Mouse (Mus musculus) Patski (cell line): ENCODE measurements around the gene Plekha6. TPM values are rescaled to one million over a fixed set of nuclear protein-coding genes. Genes with fewer than 3 reads are reported as not detected.
A peak's percentile ranks its signal among the peaks of the same experiment; 100 is the strongest.

Experiments used
- ATAC-seq: fragments of 100-300 bp; one replicate; pipeline ENCODE4 v1.8.0; 2021
- CTCF ChIA-PET: fragments of 350-600 bp; sonication (Branson Sonifier 250); formaldehyde crosslinking; loops from one replicate; lab custom pipeline; 2022; ENCODE audit warnings: inconsistent platforms; lab: Charles Lee
- POLR2A ChIA-PET: fragments of 350-600 bp; sonication (Branson Sonifier 250); formaldehyde crosslinking; loops from one replicate; lab custom pipeline; 2022; ENCODE audit warnings: antibody characterized with exemption, inconsistent platforms; lab: Charles Lee
- DNase-seq: peaks from one replicate; pipeline ENCODE4 v3.0.0-alpha.2; 2011; ENCODE audit warnings: low read depth, low spot score
- H3K27me3 ChIP-seq: fragments of 371-371 bp; one replicate; pipeline ENCODE4 v1.5.1; 2021
- CTCF ChIP-seq: fragments of 100-300 bp; IDR thresholded peaks from one replicate; pipeline ENCODE4 v1.5.1; 2021
- in situ Hi-C: fragments of 300-500 bp; cut with MboI; formaldehyde crosslinking; loops from 3 replicates; pipeline ENCODE4 v1.11.1; 2018; ENCODE audit warnings: low pct_unique_long_range_greater_than_20kb, mixed read lengths
- polyA plus RNA-seq: library from polyadenylated mRNA; unstranded; gene quantifications from one replicate; pipeline ENCODE4 v1.2.3, GENCODE M21; 2021

Plekha6 gene
- polyA plus RNA-seq: 17.6 TPM

DNA sequence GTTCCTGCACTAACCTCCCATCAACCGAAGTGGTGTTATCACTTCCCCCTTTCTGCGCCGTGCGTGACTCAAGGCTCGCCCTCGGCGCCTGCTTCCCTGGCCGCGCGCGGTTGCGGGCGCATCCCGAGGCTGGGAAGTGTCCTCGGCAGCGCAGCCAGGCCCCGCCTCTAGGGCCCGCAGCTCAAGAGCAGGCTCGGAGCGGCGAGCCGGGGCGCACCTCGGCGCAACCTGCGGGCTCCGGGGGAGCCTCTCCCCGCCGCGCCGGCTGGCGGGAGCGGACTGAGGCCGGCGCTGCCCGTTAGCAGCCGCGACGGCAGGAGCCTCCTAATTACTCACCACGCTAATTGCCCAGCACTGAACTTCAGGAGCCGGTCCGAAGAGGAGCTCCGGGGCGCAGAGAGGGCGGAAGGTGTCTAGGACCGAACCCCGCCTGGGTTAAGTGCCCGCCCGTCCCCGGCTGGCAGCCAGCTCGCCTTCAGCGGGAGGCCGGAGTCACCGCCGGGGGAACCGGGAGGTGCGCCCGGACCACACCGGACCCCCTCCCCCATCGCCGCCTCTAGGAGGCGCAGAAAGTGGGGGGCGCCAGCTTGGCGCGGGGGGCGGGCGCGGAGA is at the start of gene Plekha6:
Plekha6 (plus strand) TSS at position 391 of the 612 bp plus-strand sequence.
- TF ChIP-seq CTCF: no peak
- in situ Hi-C loops: no loop called here
- H3K27me3 ChIP-seq: peaks cover 57% of the 10 kb centered on the region
- no peak for DNase-seq
- POLR2A ChIA-PET: no interaction called here
- peak; percentile 55 for ATAC-seq
- CTCF ChIA-PET: no interaction called here

DNA sequence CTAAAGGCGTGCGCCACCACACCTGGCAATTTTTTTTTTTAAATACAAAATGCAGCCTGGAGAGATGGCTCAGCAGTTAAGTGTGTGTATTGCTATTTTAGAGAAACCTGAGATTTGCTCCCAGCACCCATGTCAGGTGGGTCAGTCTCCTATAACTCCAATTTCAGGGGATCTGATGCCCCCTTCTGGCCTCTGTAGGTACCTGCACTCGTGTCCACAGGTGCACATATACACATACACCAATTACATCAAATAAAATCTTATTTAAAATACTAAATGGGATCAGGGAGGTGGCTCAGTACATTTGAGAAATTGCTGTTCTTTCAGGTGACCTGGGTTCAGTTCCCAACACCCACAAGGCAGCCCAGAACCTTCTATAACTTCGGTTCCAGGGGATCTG is 47.9 kb upstream of the Plekha6 start:
- in situ Hi-C loops: loop anchor here (25.0 kb wide), 1 partner anchor 354 kb away; no protein-coding TSS in a partner anchor
- POLR2A ChIA-PET: no interaction called here
- H3K27me3 ChIP-seq: no peaks in the 10 kb centered on the region
- no peak for DNase-seq
- TF ChIP-seq CTCF: no peak
- CTCF ChIA-PET: no interaction called here
- no peak for ATAC-seq

DNA sequence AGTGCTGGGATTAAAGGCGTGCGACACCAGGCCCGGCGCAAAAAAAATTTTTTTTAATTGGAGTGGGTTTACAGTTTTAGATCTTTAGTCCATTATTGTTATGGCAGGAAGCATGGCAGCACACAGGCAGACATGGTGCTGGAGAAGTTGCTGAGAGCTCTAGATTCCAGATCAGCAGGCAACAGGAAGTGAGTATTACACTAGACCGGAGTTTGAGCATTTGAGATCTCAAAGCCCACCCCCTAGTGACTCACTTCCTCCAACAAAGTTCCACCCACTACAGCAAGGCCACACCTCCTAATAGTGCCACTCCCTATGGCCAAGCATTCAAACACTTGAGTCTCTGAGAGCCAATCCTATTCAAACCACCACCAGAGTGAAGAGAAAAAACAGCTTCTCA is 45.9 kb upstream of the Plekha6 start:
- ChIA-PET CTCF (no interaction called here), POLR2A (no interaction called here)
- in situ Hi-C loops: loop anchor here (25.0 kb wide), 1 partner anchor 356 kb away; no protein-coding TSS in a partner anchor
- no peak for ATAC-seq
- no peak for DNase-seq
- TF ChIP-seq CTCF: no peak
- no peaks in the 10 kb centered on the region for H3K27me3 ChIP-seq

DNA sequence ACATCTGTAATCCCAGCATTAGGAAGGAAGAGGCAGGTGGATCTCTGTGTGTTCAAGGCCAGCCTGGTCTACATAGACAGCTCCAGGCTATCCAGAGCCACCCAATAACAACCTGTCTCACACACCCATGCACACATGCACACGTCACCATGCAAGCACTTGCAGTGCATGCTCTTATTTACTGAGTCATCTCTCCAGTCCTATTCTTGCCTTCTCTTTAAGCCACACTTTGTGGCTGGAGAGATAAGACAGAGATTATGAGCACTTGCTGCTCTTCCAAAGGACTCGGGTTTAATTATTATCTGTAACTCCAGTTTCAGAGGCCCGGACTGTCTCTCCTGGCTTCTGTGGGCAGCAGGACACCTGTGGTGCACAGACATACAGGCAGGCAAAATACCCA is 45.2 kb upstream of the Plekha6 start:
- no peaks in the 10 kb centered on the region for H3K27me3 ChIP-seq
- TF ChIP-seq CTCF: no peak
- POLR2A ChIA-PET: no interaction called here
- DNase-seq (no peak), ATAC-seq (no peak)
- CTCF ChIA-PET: no interaction called here
- in situ Hi-C loops: loop anchor here (25.0 kb wide), 1 partner anchor 357 kb away; no protein-coding TSS in a partner anchor

DNA sequence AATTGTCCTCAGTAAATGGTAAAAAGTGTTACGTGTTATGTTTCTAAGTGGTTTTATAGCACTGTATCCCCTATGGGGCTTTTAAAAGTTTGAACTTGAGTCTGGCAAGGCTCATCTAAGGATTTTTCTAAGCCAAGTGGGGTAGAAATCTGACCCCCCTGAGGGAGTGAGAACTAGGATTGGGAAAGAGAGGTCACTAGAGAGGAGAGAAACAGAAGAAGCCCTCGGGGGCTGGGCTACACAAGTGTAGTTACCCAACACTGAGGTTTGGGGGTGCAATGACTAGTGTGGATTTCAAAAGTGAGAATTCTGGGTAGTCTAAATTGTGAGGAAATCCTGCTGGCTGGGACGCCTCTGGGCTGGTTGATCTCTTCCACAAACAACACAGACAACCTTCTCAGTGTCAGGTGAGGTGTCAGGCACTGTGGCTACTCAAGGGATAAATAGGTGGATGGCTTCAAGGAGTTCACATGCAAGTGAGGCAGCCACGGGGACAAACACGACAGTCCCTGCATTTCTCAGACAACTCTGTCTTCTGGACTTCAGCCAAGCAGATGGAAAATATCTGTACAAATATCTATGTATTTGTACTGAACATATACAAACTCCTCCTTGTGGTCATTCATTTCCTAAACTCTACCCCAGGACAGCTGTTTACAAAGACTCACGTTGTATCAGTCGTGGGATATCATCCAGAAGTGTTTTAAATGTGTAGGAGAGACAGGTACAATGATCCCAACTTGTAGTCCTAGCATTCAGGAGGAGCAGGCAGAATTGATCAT is 43.9 kb upstream of the Plekha6 start:
- ATAC-seq (no peak), DNase-seq (no peak)
- in situ Hi-C loops: loop anchor here (25.0 kb wide), 1 partner anchor 358 kb away; no protein-coding TSS in a partner anchor
- ChIA-PET POLR2A (no interaction called here), CTCF (interaction anchor here (1.2 kb wide), 1 partner anchor 9 kb away, joined by 3 read pairs; no protein-coding TSS in a partner anchor)
- H3K27me3 ChIP-seq: no peaks in the 10 kb centered on the region
- no peak for TF ChIP-seq CTCF

DNA sequence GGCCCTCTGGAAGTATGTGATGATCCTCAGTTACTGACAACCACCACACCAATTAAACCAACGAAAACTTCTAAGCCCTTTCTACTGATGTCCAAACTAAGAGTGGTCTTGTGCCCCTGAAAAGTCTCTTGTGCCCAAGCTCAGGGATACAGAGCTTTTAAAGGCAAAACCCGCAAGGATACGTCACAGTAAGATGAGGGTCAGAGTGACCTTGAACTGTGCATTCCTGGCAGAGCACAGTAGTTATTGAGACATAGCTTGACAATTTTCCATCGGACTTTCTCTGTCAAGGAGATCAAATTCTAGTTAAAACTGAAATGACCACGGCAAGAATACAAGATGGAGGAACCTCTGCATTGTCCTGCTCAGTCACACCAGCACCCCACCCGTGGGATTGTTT is 42.8 kb upstream of the Plekha6 start:
- POLR2A ChIA-PET: no interaction called here
- no peak for DNase-seq
- no peak for ATAC-seq
- CTCF ChIA-PET: interaction anchor here (1.1 to 1.2 kb wide), 2 partner anchors 8 to 14 kb away, joined by 3 to 4 read pairs; no protein-coding TSS in a partner anchor
- TF ChIP-seq CTCF: no peak
- in situ Hi-C loops: loop anchor here (25.0 kb wide), 1 partner anchor 359 kb away; no protein-coding TSS in a partner anchor
- H3K27me3 ChIP-seq: no peaks in the 10 kb centered on the region

DNA sequence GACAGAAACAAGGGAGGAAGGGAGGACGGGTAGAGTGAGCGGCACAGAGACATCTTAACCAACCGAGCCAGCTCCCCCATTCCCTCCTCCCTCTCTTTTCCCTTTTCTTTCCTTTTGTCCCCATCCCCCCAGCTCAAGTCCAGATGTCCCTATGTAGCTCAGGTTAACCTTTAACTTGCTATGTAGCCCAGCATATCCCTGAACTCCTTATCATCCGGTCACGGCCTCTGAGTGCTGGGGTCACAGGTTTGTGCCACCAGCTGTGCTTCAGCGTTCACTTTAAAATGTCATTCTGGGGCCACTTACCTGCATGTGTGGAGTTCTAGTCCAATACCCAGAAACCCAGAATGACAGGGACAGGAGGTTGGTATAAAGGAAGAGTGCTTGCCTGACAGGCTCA is 39.9 kb upstream of the Plekha6 start:
- ChIA-PET POLR2A (interaction anchor here (0.6 kb wide), 1 partner anchor 116 kb away, joined by 7 read pairs; no protein-coding TSS in a partner anchor), CTCF (no interaction called here)
- in situ Hi-C loops: loop anchor here (25.0 kb wide), 1 partner anchor 362 kb away; no protein-coding TSS in a partner anchor
- H3K27me3 ChIP-seq: no peaks in the 10 kb centered on the region
- ATAC-seq (no peak), DNase-seq (no peak)
- TF ChIP-seq CTCF: no peak

DNA sequence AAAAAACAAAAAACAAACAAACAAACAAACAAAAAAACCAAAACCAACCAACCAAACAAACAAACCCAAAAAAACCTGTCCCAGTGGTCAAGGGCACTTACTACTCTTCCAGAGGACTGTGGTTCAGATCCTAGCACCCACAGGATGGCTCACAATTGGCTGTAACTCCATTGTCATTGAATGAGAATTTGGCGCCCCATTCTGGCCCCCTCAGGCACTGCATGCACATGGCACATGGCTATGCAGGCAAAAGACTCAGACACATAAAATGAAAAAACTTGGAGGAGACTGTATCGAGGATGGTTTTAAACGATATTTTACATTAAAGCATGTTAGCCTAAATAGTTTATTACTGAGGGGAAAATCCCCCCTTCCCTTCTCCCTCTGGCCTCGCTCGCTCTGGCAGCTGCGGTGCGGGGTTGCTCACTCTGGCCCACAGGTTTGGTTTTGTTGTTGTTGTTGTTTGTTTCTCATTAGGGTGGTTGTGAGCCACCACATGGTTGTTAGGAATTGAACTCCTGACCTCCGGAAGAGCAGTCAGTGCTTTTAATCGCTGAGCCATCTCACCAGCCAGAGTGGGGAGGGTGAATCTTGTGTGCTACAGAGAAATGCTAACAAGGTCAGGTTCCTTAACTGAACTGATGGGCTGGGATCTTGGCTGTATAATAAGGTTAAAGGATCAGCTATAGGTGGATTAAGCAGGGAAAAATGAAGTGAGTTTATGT is 38.2 kb upstream of the Plekha6 start:
- ChIA-PET CTCF (no interaction called here), POLR2A (no interaction called here)
- in situ Hi-C loops: no loop called here
- ATAC-seq: no peak
- no peak for TF ChIP-seq CTCF
- no peak for DNase-seq
- H3K27me3 ChIP-seq: no peaks in the 10 kb centered on the region

DNA sequence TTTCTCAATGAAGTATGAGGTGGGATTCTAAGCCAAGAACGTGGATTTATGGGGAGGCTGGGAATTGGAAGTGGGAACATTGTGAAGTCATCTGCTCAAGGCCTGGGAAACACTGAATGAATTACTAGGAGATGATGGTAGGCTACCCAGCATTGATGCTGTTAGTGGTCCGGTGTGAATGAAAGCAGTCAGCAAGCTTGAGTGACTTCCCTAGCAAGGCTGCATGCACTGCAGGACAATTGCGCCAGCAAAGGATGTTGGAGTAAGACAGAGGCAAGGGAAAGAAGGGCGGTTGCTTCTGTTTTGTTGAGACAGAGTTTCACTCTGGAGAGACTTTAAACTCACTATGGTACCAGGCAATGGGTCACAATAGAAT is 37.7 kb upstream of the Plekha6 start:
- H3K27me3 ChIP-seq: no peaks in the 10 kb centered on the region
- ChIA-PET POLR2A (no interaction called here), CTCF (no interaction called here)
- no peak for DNase-seq
- ATAC-seq: no peak
- no peak for TF ChIP-seq CTCF
- in situ Hi-C loops: no loop called here

DNA sequence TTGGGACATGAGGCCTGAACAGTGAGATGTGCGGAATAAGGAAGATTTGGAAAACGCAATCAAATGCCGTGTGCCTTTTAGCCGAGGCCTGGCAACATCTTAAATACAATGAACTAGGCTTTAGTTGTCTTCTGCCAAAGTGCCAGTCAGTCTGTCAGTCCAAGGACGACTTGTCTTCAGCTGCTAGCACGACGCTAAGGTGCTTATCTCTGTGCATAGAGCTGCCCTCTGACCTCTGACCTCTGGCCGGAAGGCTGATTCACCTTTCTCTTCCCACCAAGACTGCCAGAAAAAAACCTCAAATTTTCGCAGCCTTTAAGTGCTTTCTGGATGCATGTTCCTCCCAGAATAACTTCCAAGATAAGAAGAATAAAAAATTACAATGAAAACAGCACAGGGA is 36.7 kb upstream of the Plekha6 start:
- ChIA-PET POLR2A (no interaction called here), CTCF (no interaction called here)
- TF ChIP-seq CTCF: no peak
- in situ Hi-C loops: no loop called here
- ATAC-seq: no peak
- DNase-seq: no peak
- no peaks in the 10 kb centered on the region for H3K27me3 ChIP-seq
